Mouse (Mus musculus) embryonic facial prominence, embryonic 15.5 days (tissue): ENCODE data around the gene Tex35. TPM values are rescaled to one million over a fixed set of nuclear protein-coding genes. Genes with fewer than 3 reads are reported as not detected.

Source experiments
- polyA plus RNA-seq: library from polyadenylated mRNA; unstranded; fragments of >200 nt; fragmentation: Nextera tagmentation; extraction: Ambion mirVana; gene quantifications from 2 replicates; pipeline ENCODE4 v1.2.1, GENCODE M21; 2015

Tex35 gene
- polyA plus RNA-seq, 1 experiment from 2014 or later: not detected

Other genes starting within 250 kb of the Tex35 start
- 74.4 and 88.1 TPM in 2 replicates for gene Ralgps2, start 169.1 kb downstream of the Tex35 start, polyA plus RNA-seq